Mouse (Mus musculus): Measurements from ENCODE around the gene Pafah1b1. TPM values are rescaled to one million over a fixed set of nuclear protein-coding genes. Genes with fewer than 3 reads are reported as not detected.

Pafah1b1 gene
- polyA plus RNA-seq, 1 experiment from 2014 or later, result 55.8 TPM

- H3K9me3 ChIP-seq, result no peaks in the 10 kb centered on the region
- peaks cover 16% of the 10 kb centered on the region for H3K27me3 ChIP-seq (ENCODE audit: insufficient read depth, poor library complexity, severe bottlenecking)
- H3K27ac ChIP-seq, result no peak overlapping the region
- no peak for DNase-seq (ENCODE audit: low spot score)
- no peaks in the 10 kb centered on the region for H3K36me3 ChIP-seq
- H3K4me3 ChIP-seq, result no peak overlapping the region
- H3K4me1 ChIP-seq, result no peaks in the 10 kb centered on the region
These were observed 99.1 kb downstream of the Pafah1b1 start for GRCm38 (mm10) chr11:74625333-74625732.

Other genes starting within 250 kb of the Pafah1b1 start
- gene Rap1gap2, start 113.8 kb downstream of the Pafah1b1 start, polyA plus RNA-seq (2016; fragmentation: Nextera tagmentation; extraction: Ambion mirVana), result 5.2 and 7.0 TPM in 2 replicates
- gene Ccdc92b, start 105.1 kb downstream of the Pafah1b1 start, polyA plus RNA-seq (2016; fragmentation: Nextera tagmentation; extraction: Ambion mirVana), result 1.6 and 1.7 TPM in 2 replicates
- gene Cluh, start 75.2 kb downstream of the Pafah1b1 start, polyA plus RNA-seq (2016; fragmentation: Nextera tagmentation; extraction: Ambion mirVana), result 50.2 and 68.6 TPM in 2 replicates
- 43.2 and 52.9 TPM in 2 replicates for gene Mettl16, start 46.2 kb upstream of the Pafah1b1 start, polyA plus RNA-seq (2016; fragmentation: Nextera tagmentation; extraction: Ambion mirVana)
- 3.2 and 3.8 TPM in 2 replicates for gene Mnt, start 106.2 kb upstream of the Pafah1b1 start, polyA plus RNA-seq (2016; fragmentation: Nextera tagmentation; extraction: Ambion mirVana)
- gene Sgsm2, start 172.4 kb upstream of the Pafah1b1 start, polyA plus RNA-seq (2016; fragmentation: Nextera tagmentation; extraction: Ambion mirVana), result 5.5 and 5.8 TPM in 2 replicates
- gene Tsr1, start 173.4 kb upstream of the Pafah1b1 start, polyA plus RNA-seq (2016; fragmentation: Nextera tagmentation; extraction: Ambion mirVana), result 41.0 and 52.7 TPM in 2 replicates
- gene Smg6, start 201.2 kb upstream of the Pafah1b1 start, polyA plus RNA-seq (2016; fragmentation: Nextera tagmentation; extraction: Ambion mirVana), result 11.8 and 14.0 TPM in 2 replicates
- gene Srr, start 201.3 kb upstream of the Pafah1b1 start, polyA plus RNA-seq (2016; fragmentation: Nextera tagmentation; extraction: Ambion mirVana), result 16.9 and 17.0 TPM in 2 replicates

All from heart, embryonic 10.5 days (tissue).